Mouse (Mus musculus): ENCODE results near the gene Sema3c. TPM values are rescaled to one million over a fixed set of nuclear protein-coding genes. Genes with fewer than 3 reads are reported as not detected.

Sema3c gene
- polyA plus RNA-seq, 1 experiment from 2014 or later = 33.5 TPM

DNA sequence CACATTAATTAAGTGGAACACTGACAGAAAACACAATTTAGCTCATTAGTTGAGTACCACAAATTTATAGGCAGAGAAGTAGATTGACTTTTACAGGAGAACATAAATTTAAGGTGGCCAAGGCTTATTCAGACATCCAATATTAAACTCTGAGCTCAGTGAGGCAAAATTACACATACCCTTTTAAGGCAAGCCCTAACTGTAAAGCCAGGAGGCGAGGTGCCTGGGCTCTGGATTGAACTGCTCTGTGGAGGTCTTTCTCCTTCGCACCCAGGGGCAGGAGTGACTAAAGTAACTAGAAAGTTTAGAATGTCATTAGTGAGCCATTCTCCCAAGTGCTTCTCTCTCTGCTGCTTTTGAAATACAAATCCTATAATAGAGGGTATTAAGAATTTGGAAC lies 46.5 kb downstream of the Sema3c start:
- no peak for DNase-seq (ENCODE audit: low spot score)
- Histone ChIP-seq H3K4me3 (ENCODE audit: low read depth, low read length) (no peak overlapping the region), H3K27ac (ENCODE audit: low read depth, low read length) (no peak overlapping the region), H3K9me3 (ENCODE audit: control insufficient read depth, low read length) (no peaks in the 10 kb centered on the region), H3K4me2 (ENCODE audit: low read depth) (no peak overlapping the region), H3K36me3 (ENCODE audit: control insufficient read depth, insufficient read depth, low read length) (no peaks in the 10 kb centered on the region), H3K27me3 (ENCODE audit: control insufficient read depth, insufficient read depth, low read length) (no peaks in the 10 kb centered on the region), H3K9ac (ENCODE audit: low read length) (no peak overlapping the region), H3K4me1 (ENCODE audit: control insufficient read depth, insufficient read depth, low read length) (no peaks in the 10 kb centered on the region)
- 87% methylated on average over 2 of the region's 2 CpGs for WGBS
- ATAC-seq (ENCODE audit: insufficient read depth, low FRiP score, low TSS enrichment) = no peak

DNA sequence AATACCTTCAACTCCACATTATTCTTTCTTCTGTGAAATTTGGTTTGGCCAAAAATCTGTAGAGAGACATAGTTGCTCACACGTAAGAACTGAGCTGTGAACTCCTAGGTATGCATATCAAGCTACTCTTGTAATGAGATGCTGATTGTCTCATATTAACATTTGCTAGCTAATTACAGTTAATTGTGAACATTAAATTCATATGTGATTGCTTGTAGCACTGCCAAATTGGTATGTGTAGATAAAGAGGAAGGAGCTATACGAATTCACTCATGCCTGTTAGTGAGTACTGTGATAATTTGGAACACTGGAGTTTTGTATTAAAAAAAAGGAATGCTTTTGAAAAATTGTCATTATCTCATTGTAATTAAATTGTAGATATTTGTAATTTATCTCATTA lies 48.5 kb downstream of the Sema3c start:
- 88% methylated on average over 2 of the region's 2 CpGs for WGBS
- Histone ChIP-seq H3K36me3 (ENCODE audit: control insufficient read depth, insufficient read depth, low read length) (no peaks in the 10 kb centered on the region), H3K27me3 (ENCODE audit: control insufficient read depth, insufficient read depth, low read length) (no peaks in the 10 kb centered on the region), H3K9me3 (ENCODE audit: control insufficient read depth, low read length) (no peaks in the 10 kb centered on the region), H3K4me2 (ENCODE audit: low read depth) (no peak overlapping the region), H3K4me1 (ENCODE audit: control insufficient read depth, insufficient read depth, low read length) (no peaks in the 10 kb centered on the region), H3K4me3 (ENCODE audit: low read depth, low read length) (no peak overlapping the region), H3K27ac (ENCODE audit: low read depth, low read length) (no peak overlapping the region), H3K9ac (ENCODE audit: low read length) (no peak overlapping the region)
- DNase-seq (ENCODE audit: low spot score) = no peak
- ATAC-seq (ENCODE audit: insufficient read depth, low FRiP score, low TSS enrichment) = no peak

DNA sequence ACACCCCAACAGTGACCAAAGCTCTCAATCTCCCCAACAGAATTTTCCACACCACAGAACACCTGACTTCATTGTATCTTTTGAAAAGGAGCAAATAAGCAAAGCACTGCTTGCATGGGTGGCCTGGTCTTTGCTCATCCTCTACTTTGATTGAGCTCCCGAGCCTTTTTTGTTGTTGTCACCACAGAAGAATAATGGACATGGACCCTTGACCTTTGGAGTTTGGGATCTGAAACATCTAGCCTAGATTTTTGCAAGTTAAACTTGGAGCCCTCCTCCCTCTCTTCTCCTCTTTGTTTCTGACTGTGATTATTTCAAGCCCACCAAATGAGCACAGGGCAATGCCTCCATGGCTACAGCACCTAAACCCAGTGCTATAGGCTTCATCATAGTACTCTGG lies 54.5 kb downstream of the Sema3c start:
- no peak overlapping the region for H3K27ac ChIP-seq (ENCODE audit: low read depth, low read length)
- no peaks in the 10 kb centered on the region for H3K9me3 ChIP-seq (ENCODE audit: control insufficient read depth, low read length)
- H3K4me2 ChIP-seq (ENCODE audit: low read depth) = no peak overlapping the region
- WGBS = 7% methylated on average over 1 of the region's 1 CpGs
- no peak overlapping the region for H3K4me3 ChIP-seq (ENCODE audit: low read depth, low read length)
- ATAC-seq (ENCODE audit: insufficient read depth, low FRiP score, low TSS enrichment) (no peak), DNase-seq (ENCODE audit: low spot score) (no peak)
- no peaks in the 10 kb centered on the region for H3K27me3 ChIP-seq (ENCODE audit: control insufficient read depth, insufficient read depth, low read length)
- no peaks in the 10 kb centered on the region for H3K4me1 ChIP-seq (ENCODE audit: control insufficient read depth, insufficient read depth, low read length)
- H3K9ac ChIP-seq (ENCODE audit: low read length) = no peak overlapping the region
- no peaks in the 10 kb centered on the region for H3K36me3 ChIP-seq (ENCODE audit: control insufficient read depth, insufficient read depth, low read length)

DNA sequence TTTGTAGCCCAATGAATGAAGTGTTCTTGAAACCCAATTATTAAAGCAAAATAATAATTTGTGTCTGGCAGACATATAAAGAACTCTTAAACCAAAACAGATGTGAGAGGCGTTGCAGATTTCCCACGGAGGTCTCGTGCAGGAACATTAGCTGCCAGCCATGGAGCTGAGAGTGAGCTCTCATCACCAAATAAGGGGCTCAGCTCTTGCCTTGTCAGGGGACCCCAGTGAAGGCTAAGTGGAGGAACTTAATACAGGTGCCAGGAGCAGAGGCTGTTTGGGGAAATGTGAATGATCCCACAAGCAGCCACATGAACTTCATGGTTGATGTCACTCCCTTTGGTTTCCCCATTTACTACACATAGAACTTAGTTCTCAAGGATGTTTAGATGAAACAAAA lies 55.5 kb downstream of the Sema3c start:
- DNase-seq (ENCODE audit: low spot score) = no peak
- H3K9ac ChIP-seq (ENCODE audit: low read length) = no peak overlapping the region
- H3K4me3 ChIP-seq (ENCODE audit: low read depth, low read length) = no peak overlapping the region
- H3K4me1 ChIP-seq (ENCODE audit: control insufficient read depth, insufficient read depth, low read length) = no peaks in the 10 kb centered on the region
- 69% methylated on average over 3 of the region's 3 CpGs for WGBS
- no peaks in the 10 kb centered on the region for H3K27me3 ChIP-seq (ENCODE audit: control insufficient read depth, insufficient read depth, low read length)
- no peak overlapping the region for H3K27ac ChIP-seq (ENCODE audit: low read depth, low read length)
- H3K4me2 ChIP-seq (ENCODE audit: low read depth) = no peak overlapping the region
- ATAC-seq (ENCODE audit: insufficient read depth, low FRiP score, low TSS enrichment) = no peak
- no peaks in the 10 kb centered on the region for H3K36me3 ChIP-seq (ENCODE audit: control insufficient read depth, insufficient read depth, low read length)
- H3K9me3 ChIP-seq (ENCODE audit: control insufficient read depth, low read length) = no peaks in the 10 kb centered on the region

DNA sequence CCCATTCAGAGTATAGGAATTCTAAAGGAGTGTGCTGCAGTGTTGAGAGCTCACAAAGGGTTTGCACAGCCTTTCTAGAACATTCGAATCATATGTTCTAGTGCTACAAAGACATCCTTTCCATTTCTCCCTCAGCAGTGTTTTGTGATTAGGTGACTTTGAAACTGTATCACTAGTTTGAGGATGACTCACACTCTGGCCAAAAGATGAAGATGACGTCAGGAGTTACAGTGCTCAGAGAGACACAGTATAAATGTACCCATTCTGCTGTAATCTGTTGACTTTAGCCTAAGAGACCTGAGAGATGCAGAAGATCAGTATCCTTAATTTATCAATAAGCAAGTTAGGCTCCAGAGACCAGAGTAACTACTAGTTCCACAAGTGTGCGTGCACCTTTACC lies 65.4 kb downstream of the Sema3c start:
- no peaks in the 10 kb centered on the region for H3K36me3 ChIP-seq (ENCODE audit: control insufficient read depth, insufficient read depth, low read length)
- H3K27ac ChIP-seq (ENCODE audit: low read depth, low read length) = no peak overlapping the region
- no peak overlapping the region for H3K4me3 ChIP-seq (ENCODE audit: low read depth, low read length)
- no peaks in the 10 kb centered on the region for H3K27me3 ChIP-seq (ENCODE audit: control insufficient read depth, insufficient read depth, low read length)
- ATAC-seq (ENCODE audit: insufficient read depth, low FRiP score, low TSS enrichment) (no peak), DNase-seq (ENCODE audit: low spot score) (no peak)
- no peak overlapping the region for H3K9ac ChIP-seq (ENCODE audit: low read length)
- no peaks in the 10 kb centered on the region for H3K9me3 ChIP-seq (ENCODE audit: control insufficient read depth, low read length)
- no peaks in the 10 kb centered on the region for H3K4me1 ChIP-seq (ENCODE audit: control insufficient read depth, insufficient read depth, low read length)
- WGBS = 90% methylated on average over 3 of the region's 3 CpGs
- H3K4me2 ChIP-seq (ENCODE audit: low read depth) = no peak overlapping the region

DNA sequence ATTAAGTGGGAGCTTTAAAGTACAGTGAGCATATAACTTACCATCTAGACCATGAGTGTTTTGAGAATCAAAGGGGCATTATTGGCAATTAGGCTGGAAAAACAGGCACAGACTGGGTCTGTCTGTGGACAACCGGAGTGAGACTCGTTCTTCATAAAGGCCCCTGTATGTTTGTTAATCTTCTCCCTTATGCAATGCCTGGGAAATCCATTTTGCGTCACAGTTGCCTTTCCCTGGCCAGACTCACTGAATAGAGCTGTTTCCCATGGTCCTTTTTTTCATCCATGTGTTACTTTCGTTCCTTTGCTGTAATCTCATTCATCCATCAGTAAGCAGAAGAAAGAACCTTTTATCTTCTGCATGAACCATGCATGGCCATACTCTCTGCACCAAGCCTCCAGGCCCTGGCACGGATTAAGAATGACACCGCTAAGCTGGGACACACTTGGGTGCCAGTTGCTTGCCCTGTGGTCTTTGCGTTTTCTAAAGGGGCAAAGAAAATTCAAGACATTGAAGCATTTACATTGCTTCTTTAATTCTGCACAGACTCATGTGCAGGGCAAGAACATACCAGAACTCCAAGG lies 73.7 kb downstream of the Sema3c start:
- no peaks in the 10 kb centered on the region for H3K9me3 ChIP-seq (ENCODE audit: control insufficient read depth, low read length)
- DNase-seq (ENCODE audit: low spot score) = no peak
- no peak overlapping the region for H3K4me2 ChIP-seq (ENCODE audit: low read depth)
- WGBS = 65% methylated on average over 7 of the region's 7 CpGs
- no peak overlapping the region for H3K9ac ChIP-seq (ENCODE audit: low read length)
- no peak overlapping the region for H3K27ac ChIP-seq (ENCODE audit: low read depth, low read length)
- H3K4me1 ChIP-seq (ENCODE audit: control insufficient read depth, insufficient read depth, low read length) = no peaks in the 10 kb centered on the region
- H3K27me3 ChIP-seq (ENCODE audit: control insufficient read depth, insufficient read depth, low read length) = no peaks in the 10 kb centered on the region
- ATAC-seq (ENCODE audit: insufficient read depth, low FRiP score, low TSS enrichment) = no peak
- no peaks in the 10 kb centered on the region for H3K36me3 ChIP-seq (ENCODE audit: control insufficient read depth, insufficient read depth, low read length)
- H3K4me3 ChIP-seq (ENCODE audit: low read depth, low read length) = no peak overlapping the region

DNA sequence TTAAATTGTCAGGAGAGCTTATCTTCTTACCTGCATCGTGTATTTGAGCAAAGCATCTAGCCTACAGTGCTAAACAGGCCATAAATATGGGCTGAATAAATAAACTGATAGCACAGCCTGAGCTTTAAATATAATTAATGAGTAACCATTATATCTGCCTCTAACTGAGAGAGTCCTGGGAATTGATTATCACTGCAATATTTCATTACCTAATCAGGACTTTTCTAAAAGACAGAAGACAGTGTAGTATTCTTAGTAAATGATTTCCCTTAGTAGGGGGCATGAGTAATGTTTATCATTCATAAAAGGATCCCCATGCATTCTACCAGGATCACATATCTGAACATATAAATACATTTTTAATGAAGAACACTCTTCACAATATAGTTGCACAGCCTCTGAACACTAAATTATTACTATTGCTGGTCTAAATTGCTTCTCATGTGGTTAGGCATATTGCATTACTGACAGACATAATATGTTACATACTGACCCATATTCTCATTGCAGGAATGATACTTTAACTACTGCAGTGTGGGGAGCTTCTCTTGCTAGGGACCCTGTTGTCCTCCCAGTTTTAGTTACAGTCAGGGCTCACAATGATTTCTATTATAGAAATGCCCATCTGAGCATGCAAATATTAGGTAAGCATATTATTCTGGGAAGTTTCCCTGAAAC lies 74.9 kb downstream of the Sema3c start:
- Histone ChIP-seq H3K27ac (ENCODE audit: low read depth, low read length) (no peak overlapping the region), H3K4me2 (ENCODE audit: low read depth) (no peak overlapping the region), H3K9me3 (ENCODE audit: control insufficient read depth, low read length) (no peaks in the 10 kb centered on the region), H3K4me3 (ENCODE audit: low read depth, low read length) (no peak overlapping the region), H3K4me1 (ENCODE audit: control insufficient read depth, insufficient read depth, low read length) (no peaks in the 10 kb centered on the region), H3K27me3 (ENCODE audit: control insufficient read depth, insufficient read depth, low read length) (no peaks in the 10 kb centered on the region), H3K36me3 (ENCODE audit: control insufficient read depth, insufficient read depth, low read length) (no peaks in the 10 kb centered on the region), H3K9ac (ENCODE audit: low read length) (no peak overlapping the region)
- 14% methylated on average over 1 of the region's 1 CpGs for WGBS
- DNase-seq (ENCODE audit: low spot score) (no peak), ATAC-seq (ENCODE audit: insufficient read depth, low FRiP score, low TSS enrichment) (no peak)

DNA sequence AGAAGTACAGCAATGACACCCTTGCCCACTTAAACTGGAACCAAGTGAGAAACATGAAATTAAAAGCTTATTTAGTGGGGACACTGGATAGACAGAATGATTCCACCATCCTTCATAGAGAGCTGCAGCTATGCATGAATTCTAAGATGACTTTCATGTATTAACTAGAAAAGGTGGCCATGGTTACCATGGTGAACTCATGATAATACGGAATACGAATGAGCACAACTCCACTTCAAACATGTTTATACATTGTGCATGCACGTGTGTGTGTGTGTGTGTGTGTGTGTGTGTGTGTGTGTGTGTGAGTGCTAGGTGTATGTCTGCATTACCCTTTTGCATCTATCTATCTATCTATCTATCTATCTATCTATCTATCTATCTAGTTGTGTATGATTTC lies 87.1 kb downstream of the Sema3c start:
- 80% methylated on average over 3 of the region's 3 CpGs for WGBS
- H3K4me2 ChIP-seq (ENCODE audit: low read depth) = no peak overlapping the region
- H3K4me1 ChIP-seq (ENCODE audit: control insufficient read depth, insufficient read depth, low read length) = no peaks in the 10 kb centered on the region

DNA sequence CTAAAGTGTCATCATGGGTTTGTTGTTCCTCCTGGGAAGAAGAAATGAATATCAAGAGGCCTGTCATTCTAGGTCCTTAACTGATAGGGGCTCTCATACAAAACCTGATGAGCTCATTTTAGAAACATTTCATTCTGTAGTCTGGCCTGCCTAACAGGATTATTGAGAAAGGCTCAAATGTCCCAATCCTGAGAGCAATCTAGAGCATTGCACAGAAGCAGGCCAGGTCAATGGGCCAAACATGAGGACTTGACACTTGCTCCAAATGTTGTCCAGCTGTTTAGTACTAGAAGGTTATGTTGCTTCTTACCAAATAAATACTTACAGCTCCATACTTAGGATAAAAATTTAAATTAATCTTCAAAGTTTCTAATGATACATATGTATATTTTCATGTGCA lies 97.3 kb downstream of the Sema3c start:
- no peak overlapping the region for H3K4me3 ChIP-seq (ENCODE audit: low read depth, low read length)
- H3K36me3 ChIP-seq (ENCODE audit: control insufficient read depth, insufficient read depth, low read length) = no peaks in the 10 kb centered on the region; the same call in 1 of the 2 replicates
- H3K27ac ChIP-seq (ENCODE audit: low read depth, low read length) = no peak overlapping the region
- DNase-seq (ENCODE audit: low spot score) (no peak), ATAC-seq (ENCODE audit: insufficient read depth, low FRiP score, low TSS enrichment) (no peak)
- H3K4me2 ChIP-seq (ENCODE audit: low read depth) = no peak overlapping the region
- H3K9ac ChIP-seq (ENCODE audit: low read length) = no peak overlapping the region
- no peaks in the 10 kb centered on the region for H3K4me1 ChIP-seq (ENCODE audit: control insufficient read depth, insufficient read depth, low read length)
- H3K9me3 ChIP-seq (ENCODE audit: control insufficient read depth, low read length) = no peaks in the 10 kb centered on the region
- H3K27me3 ChIP-seq (ENCODE audit: control insufficient read depth, insufficient read depth, low read length) = no peaks in the 10 kb centered on the region

More for the DNA sequence above, 87.1 kb downstream of the Sema3c start:
- H3K9ac ChIP-seq (ENCODE audit: low read length) = no peak overlapping the region
- DNase-seq (ENCODE audit: low spot score) = no peak
- no peak for ATAC-seq (ENCODE audit: insufficient read depth, low FRiP score, low TSS enrichment)
- H3K27me3 ChIP-seq (ENCODE audit: control insufficient read depth, insufficient read depth, low read length) = no peaks in the 10 kb centered on the region
- H3K27ac ChIP-seq (ENCODE audit: low read depth, low read length) = no peak overlapping the region
- H3K36me3 ChIP-seq (ENCODE audit: control insufficient read depth, insufficient read depth, low read length) = no peaks in the 10 kb centered on the region
- no peaks in the 10 kb centered on the region for H3K9me3 ChIP-seq (ENCODE audit: control insufficient read depth, low read length)
- no peak overlapping the region for H3K4me3 ChIP-seq (ENCODE audit: low read depth, low read length)
